Mouse (Mus musculus): ENCODE measurements around the gene Hexb.

Gene Hexb

GRCm38 (mm10) chr13:97197932-97198562 lies at the start of gene Hexb:
Gene Hexb, minus strand, starts transcription at chr13:97198357.
- DNase-seq = peak; percentile 96

- DNase-seq = no peak
Observed at GRCm38 (mm10) chr13:97247754-97248153, 49.6 kb upstream of the Hexb start.

GRCm38 (mm10) chr13:97246217-97246616 lies 48.1 kb upstream of the Hexb start:
- DNase-seq = no peak

GRCm38 (mm10) chr13:97245157-97245556 lies 47.0 kb upstream of the Hexb start:
- DNase-seq = no peak

- DNase-seq = no peak
Observed at GRCm38 (mm10) chr13:97244712-97245105, 46.6 kb upstream of the Hexb start.

GRCm38 (mm10) chr13:97243962-97244711 lies 46.0 kb upstream of the Hexb start:
- no peak for DNase-seq

GRCm38 (mm10) chr13:97242716-97243115 lies 44.6 kb upstream of the Hexb start:
- no peak for DNase-seq

- DNase-seq = no peak
Observed at GRCm38 (mm10) chr13:97241787-97242280, 43.7 kb upstream of the Hexb start.

GRCm38 (mm10) chr13:97240965-97241786 lies 43.0 kb upstream of the Hexb start, which contains the start of gene Enc1:
Gene Enc1, plus strand, starts transcription at chr13:97241105.
- DNase-seq = peak; percentile 81 to 85

GRCm38 (mm10) chr13:97240279-97240964 lies 42.3 kb upstream of the Hexb start:
- DNase-seq = peak; percentile 72 to 77

- DNase-seq = peak; percentile 35 to 36
Observed at GRCm38 (mm10) chr13:97239343-97240180, 41.4 kb upstream of the Hexb start.

GRCm38 (mm10) chr13:97238181-97238981 lies 40.2 kb upstream of the Hexb start:
- DNase-seq = no peak

- no peak for DNase-seq
Observed at GRCm38 (mm10) chr13:97237700-97238099, 39.5 kb upstream of the Hexb start.

GRCm38 (mm10) chr13:97235911-97236310 lies 37.8 kb upstream of the Hexb start:
- DNase-seq = no peak

- DNase-seq = peak; percentile 60 to 83
Observed at GRCm38 (mm10) chr13:97234785-97235417, 36.7 kb upstream of the Hexb start.

- DNase-seq = no peak
Observed at GRCm38 (mm10) chr13:97233092-97233491, 34.9 kb upstream of the Hexb start.

GRCm38 (mm10) chr13:97230101-97230500 lies 31.9 kb upstream of the Hexb start:
- DNase-seq = no peak

- DNase-seq = no peak
Observed at GRCm38 (mm10) chr13:97227795-97228194, 29.6 kb upstream of the Hexb start.

GRCm38 (mm10) chr13:97225130-97225529 lies 27.0 kb upstream of the Hexb start:
- no peak for DNase-seq

- peak; percentile 82 to 83 for DNase-seq
Observed at GRCm38 (mm10) chr13:97224341-97224982, 26.3 kb upstream of the Hexb start.

All from kidney, adult 8-10 months (tissue).